Mouse (Mus musculus) lung, postnatal 10 days (tissue): ENCODE data around the gene Kcnk18.

Experiments used
- DNase-seq: peaks from one replicate; pipeline ENCODE4 v3.0.0; 2021

The Kcnk18 gene

DNA sequence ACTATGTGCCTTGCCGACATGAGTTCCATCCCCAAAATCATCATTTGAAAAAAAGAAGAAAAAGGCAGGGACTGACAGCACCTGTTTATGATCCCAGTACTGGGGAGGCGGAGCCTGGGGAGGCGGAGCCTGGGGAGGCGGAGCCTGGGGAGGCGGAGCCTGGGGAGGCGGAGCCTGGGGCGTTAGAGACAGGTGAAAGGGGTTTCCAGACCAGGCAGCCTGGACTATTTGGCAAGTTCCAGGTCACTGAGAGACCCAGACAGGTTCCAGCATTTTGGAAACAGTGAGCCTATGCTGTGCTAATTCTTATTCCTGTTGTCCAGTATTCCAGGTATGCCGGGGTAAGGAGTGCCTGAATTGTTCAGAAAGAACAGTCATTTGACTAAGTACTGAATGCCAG, at the start of gene Kcnk18:
Gene Kcnk18 (plus strand): TSS at position 224 of the 400 bp plus-strand sequence.
- DNase-seq = no peak

DNA sequence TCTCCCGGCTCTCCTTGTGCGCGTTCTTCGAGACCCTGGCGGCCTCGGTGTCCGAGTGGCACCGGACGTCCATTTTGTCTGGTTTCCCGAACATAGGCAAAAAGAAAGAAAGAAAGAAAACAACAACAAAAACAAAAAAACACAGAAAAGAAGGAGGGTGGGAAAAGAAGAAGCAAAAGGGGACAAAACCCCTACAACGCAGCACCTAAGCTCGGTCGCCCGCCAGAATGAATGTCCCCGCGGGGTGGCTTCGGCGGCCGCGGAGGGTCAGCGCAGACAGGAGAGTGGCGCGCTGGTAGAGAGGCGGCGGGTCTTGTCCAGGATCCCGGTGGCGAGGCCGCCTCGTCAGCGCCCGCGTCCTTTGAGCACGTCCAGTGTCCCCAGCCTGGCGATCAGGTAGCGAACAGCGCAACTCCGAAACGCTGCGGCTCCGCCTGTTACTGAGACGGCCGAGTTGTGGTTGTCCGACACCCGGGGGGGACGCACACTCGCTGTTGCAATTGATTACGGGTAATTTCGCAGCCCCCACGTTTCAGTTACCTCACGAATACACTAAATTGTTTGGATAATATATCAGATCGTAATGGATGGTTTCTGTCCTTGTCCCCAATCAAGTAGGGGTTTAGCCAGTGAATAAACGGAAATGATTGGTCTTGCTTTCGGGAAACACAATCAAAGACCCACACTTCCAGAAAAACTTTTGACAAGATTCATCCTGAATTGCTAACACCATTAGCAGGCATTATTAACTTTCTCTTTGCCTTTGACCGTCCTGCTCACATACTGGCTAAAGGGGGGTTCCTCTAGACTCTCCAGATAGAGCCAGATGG, 48.9 kb upstream of the Kcnk18 start, which contains the start of gene Vax1:
Gene Vax1 (minus strand): TSS at position 121 of the 830 bp plus-strand sequence.
- no peak for DNase-seq

DNA sequence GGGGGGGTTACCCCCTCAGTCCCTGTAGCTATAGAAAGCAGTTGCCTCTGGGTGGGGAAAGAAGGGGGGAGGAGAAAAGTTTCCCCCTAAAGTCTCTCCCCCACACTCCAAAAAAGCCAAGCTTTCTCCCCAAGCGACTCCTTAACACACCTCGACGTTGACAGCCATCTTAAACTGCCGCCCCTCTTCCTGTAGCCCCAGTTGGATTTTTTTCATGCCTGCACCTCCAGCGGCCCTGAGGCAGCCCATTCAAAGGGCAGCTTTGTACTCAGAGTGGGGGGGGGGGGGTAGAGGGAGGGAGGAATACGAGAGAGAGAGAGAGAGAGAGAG, 48.3 kb upstream of the Kcnk18 start:
- DNase-seq = no peak

DNA sequence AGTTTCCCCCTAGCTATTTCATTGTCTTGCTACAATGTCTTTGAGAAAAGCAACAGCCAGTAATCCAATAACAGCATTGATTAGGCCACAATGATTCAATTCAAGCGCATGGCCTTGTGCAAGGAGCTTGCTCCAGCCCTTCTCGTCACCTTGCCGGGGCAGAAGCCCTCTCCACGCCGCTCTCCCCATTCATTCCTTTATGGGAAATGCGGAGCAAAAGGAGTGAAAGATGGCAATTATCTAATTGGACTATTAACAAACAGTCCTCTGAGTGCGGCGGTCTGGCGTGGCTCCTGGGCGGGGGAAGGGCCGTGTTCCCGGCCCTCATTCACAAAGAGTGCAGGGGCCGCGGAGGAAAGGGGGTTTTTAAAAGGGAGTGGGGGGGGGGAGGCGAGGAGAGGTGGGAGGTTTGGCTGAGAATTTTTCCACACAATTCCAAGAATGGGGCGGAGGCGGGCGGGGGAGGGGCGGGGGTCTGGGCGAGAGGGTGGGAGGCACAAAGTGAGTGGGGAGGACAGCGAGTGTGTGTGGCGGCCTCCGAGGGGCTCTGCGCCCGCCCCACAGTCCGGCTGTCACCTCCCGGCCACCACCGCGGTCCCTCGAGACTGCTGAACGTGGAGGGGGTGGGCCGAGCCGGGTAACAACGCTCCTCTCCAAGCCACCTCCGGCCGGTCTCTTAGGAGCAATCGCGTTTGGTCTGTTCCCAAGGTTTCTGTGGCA, 47.7 kb upstream of the Kcnk18 start:
- no peak for DNase-seq

DNA sequence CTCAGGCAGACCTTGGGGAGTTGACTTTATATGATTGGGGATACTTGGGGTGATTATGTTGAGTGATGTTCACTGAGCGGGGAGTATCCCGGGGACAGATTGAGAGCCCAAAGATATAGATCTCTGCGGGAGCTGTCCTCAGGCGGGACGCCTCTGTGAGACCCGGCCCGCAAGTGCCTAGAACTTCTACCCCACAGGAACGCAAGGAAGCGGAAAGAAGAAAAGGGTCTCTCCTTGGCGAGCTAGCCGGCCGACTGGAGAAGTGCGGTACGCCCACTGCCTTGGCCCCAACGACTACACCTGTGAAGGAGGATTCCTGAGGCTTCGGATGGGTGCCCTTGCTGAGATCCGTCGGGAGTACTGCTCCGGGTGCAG, 47.2 kb upstream of the Kcnk18 start:
- DNase-seq = no peak

DNA sequence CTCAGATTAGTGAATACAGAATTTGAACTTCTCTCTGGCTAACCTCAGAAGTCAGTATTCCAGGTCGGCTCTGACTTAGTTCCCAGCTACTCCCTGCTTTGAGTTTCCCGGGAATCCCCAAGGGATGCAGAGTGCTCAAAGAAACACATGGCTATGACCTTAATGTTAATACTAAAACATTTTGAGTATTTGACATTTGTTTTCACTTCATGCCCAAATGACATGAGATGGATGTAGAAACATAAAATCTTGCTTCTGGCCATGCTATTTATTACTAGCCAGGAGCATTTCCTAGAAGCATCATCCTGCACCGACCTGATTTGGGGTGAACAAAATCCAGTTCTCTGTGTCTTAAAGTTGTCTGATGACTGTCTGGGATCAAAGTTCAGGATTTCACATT, 46.2 kb upstream of the Kcnk18 start:
- no peak for DNase-seq

DNA sequence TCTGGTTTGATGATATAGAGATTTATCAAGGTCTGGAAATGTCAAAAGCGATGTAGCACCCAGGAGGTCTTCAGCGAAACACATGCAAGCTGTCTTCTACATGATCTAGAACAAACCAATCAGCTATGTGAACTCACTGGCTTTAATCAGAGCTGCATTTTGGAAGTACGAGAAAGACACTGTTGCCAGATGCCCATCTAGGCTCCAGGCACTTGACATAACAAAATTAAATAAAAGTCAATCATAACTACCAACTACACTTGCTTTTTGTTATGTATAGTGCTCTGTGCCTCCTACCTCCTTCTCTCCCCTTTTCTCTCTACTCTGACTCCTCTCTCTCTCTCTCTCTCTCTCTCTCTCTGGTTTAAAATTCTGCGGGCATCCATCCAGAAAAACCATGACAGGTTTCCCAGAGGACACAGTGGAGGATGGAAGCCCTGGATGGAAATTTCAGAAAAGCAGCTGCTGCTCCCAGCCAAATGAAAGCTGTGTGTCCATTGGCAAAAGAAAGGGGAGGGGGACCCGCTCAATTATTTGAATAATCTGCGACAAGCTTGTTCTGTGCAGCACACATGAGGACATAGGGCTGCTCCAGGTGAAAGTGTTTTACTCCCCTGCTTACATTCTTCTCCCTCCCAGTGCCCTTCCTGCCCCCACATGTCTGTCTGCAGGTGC, 45.5 kb upstream of the Kcnk18 start:
- no peak for DNase-seq

DNA sequence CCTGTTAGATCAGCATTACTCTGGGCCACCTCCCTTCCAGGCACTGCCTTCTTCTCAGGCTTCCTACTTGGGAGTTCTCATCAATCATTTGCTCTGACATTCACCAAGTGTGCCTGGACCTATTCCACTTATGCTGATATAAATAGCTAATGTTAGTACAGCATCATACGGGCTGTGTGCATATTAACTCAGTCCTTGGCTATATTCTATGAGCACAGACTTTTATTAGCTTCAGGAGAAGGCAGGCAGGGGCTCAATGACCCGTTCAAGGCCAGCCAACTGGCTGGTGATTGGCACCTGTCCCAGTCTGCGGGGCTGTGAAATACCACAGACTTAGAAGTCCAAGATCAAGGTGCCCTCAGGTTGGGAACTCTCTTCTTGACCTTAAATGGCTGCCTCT, 35.0 kb upstream of the Kcnk18 start:
- no peak for DNase-seq

DNA sequence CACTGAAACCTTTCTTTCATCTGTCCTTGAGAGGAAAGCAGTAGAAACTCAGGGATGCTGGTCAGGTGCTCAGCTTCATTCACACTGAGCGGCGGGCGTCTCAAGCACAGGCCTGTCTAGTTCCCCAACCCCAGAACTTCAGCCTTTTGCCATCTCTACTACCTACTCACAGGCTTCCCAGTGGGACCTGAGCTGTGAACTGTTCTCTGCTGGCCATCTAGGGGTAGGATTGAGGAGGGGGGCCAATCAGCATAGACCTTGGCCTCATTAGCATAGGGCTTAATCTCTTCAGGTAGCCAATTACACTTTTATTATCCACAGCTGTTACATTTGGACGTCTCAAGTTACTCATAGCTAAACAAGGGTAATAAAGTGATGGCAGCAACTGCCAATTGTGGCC, 30.0 kb upstream of the Kcnk18 start:
- no peak for DNase-seq

DNA sequence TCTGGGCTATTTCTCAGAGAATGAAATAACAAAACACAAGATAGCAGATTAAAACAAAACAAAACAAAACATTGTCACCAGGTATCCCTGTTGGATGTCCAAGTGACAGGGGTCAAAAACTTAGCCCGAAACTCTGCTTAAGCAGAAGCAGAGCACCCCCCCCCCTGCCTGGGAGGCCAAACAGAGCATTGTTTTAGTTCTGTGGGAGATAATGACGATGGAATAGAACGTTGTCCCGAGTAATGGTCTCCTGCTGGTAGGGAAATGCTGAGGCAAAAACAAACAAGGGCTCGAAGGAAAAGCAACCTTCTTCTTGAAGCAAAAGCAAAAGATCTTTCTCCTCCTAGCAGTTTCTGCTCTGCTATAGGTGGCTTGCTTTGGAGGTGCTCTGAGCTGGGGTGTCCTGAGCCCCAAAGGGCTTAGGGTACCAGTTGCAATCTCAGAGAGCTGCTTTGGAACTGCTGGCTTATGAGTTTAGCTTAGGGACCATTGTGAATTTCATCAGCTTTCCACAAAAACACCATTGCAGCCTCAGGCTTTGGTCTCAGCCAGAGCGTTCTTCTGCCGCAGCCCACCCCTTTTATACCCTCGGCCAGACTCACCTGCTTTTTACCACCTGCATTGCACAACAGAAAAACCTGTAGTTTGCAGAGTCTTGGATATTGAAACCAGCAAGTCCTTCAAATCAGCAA, 28.4 kb upstream of the Kcnk18 start:
- DNase-seq = no peak

DNA sequence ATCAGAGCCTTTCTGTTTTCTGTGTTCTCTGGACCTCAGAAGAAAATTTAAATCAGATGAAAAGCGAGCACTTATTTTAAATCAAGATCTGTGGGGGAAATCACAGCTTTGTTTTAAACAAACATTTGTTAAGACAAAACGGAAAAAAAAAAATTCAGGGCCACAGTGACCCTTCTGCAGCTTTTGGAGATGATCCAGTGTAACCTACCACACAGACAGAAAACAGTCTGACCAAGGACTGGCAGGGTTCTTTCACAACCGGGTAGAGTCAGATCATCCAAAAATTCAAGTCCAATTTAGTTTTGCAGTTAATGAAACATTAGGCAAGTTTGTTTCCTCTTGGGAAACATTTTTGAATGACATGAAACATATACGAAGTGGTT, 27.9 kb upstream of the Kcnk18 start:
- DNase-seq = no peak

DNA sequence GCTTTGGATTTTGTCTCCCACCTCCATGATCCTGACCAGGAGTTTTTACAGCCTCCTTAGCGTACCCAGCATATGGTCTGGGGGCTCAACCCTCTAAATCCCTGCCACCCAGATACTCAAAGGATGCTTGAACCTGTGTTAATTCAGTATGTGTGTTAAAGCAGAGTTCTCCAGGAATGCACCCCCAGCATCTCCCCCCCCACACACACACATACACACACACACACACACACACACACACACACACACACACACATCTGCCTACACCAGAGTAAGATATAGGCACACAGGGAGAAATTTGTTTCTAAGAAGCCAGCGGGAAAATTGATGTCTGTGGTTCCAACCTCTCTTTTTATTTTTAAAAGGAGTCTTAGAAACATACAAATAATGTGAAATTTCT, 26.5 kb upstream of the Kcnk18 start:
- no peak for DNase-seq

DNA sequence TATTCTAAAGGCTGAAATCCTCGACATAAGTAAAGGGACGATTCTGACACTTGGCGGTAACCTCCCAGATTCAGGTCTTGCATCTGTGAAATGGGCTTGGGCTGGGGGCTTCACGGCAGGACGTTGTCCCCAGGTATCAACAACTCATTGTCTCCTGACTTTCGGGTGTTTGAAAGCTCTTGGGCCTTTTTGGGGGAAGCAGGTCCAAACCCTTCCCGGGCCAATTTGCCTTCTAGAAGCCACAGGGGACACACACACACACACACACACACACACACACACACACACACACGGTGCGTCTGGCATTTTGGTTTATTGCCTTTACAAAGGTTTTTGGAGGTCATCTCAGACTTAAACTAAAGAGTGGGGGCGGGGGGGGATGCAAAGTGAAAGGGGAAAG, 25.6 kb upstream of the Kcnk18 start:
- DNase-seq = no peak

DNA sequence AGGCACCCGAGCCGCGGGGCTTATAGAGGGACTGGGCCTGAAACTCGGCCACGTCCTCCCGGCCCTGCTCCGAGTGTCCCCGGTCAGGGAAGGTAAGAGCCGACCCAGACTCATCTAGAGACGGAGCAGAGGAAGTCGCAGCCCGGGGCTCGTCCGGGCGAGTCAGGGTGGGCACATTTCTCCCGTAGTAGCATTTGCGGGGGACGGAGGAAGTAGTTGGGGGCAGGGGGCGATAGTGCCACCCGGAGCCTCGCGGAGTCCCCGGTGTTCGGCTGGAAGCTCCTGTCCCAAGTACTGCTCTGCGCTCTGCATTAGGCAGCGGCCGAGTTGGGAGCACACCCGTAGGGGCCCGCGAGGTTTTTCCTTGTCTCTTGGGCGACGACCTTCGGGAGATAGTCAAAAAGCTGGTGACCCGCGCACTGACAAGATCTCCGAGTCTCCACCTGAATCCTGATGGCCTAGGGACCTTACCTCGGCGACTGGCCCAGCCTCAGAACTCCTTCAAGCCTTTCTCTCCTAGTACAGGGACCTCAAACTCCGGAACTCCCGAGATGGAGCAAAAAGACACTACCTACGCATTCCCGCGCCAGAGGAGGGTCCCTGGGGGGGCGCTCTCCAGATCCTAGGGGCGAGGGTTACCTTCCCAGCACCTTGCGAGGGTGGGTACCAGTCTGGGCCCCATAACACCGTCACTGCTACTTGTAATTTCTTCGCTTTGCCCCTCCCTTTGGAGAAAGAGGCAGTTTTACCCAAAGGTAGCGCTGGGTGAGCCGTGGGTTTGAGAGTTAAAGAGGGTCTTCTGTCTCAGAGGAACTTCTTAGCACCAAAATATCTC, 24.8 kb upstream of the Kcnk18 start:
- no peak for DNase-seq

DNA sequence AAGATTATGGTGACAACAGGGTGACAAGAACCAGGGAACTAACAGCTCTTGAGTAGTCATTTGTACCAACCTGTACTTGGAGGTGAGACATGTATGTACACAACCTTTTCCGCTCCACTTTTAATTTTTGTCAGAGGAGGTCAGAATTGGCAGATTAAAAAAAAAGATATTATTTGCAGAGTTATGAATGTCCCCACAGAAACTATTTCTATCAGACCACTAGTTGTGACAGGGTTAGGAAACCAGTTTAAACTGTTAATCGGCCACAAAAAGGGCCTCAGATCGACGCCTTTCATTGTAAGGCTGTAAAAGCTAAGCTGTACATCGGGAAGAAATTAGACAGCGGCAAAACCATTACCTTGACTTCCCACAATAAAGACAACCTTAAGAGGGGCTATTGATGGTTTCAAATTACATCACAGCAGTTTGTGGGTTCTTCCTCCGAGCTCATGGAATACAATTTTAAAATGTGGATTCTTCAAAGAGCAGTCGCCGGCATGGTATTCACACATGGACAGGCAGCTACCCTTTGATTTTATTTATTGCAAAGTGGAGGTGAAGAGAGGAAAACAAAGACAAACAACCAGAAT, 23.7 kb upstream of the Kcnk18 start:
- no peak for DNase-seq

DNA sequence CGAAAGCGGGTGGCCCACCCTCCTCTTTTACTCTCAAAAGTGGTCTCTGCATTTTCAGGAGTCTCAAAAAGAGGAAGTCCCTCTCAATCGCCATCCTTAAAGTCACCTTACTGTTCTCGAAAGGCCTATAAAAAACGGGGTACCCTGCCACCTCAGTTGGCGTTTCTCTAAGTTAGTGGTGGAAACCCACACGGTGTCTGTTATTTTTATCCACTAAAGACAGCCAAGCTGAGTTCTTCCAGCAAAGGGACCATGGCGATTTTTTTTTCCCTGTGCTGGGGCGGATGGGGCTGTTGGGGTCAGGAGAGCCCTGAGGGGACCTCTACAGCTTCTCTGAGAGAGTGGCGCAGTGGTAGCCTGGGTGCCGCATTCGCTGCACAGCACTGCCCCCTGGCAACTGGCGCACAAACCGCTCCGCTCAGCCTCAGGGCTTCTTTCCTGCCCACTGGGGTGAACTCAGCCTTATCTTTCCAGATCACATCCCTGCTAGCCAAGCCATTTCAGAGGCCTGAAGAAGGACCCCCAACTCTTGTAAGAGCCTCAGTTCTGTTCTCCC, 22.8 kb upstream of the Kcnk18 start:
- DNase-seq = peak; percentile 58

DNA sequence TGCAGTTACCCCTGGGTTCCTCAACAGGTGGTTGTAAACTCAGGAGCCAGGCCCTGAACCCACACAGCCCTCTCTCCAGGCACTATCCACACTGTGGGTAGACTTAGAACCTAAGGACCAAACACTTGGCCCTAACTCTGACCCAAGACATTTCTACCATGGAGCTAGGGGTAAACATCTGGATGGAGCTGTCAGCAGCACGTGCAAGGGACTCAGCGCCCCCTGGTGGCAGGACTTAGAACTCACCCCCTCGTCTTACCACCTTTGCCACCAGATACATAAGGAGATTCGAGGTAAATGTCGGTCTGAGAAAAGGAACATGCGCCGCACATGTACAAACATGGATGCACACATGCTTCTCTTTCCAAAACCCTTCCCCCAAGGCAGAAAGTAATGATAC, 20.9 kb upstream of the Kcnk18 start:
- DNase-seq = peak; percentile 69

DNA sequence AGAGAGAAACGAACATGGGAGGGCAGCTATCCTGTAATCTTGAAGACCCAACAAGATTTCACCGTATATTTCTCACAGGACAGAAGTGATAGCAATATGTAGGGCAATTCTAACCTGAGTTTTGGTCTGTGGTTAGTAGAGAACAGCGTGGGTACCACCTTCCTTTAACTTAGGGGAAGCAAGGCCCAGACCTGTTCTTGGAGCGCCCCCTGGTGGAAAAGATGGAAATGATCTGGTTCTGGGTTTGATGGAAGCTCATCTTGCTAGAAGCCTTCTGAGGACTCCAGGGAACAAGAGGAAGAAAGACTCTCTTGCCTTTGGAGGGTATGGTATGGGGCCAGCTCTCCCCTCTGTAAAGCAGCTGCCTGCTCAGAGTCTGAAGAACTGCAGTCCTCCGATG, 10.5 kb upstream of the Kcnk18 start:
- peak; percentile 68 for DNase-seq

DNA sequence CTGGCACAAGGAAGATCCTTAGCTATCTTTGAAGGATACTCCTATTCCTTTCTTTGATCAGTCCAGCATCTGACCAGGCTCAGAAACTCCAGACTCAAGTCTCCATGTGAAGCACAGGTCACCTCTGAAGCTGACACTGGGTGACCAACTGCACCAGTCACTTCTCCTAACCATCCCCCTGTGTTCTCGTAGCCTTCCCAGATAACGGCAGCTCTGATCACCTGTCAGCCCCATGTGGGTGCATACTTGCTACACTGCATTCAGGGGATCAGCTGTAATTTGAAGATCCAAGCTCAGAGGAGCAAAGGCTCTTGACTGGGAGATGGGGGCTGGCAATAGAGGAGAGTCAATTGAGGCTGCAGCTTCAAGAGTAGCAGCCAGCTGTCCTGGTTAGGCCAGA, 10.0 kb upstream of the Kcnk18 start:
- no peak for DNase-seq

DNA sequence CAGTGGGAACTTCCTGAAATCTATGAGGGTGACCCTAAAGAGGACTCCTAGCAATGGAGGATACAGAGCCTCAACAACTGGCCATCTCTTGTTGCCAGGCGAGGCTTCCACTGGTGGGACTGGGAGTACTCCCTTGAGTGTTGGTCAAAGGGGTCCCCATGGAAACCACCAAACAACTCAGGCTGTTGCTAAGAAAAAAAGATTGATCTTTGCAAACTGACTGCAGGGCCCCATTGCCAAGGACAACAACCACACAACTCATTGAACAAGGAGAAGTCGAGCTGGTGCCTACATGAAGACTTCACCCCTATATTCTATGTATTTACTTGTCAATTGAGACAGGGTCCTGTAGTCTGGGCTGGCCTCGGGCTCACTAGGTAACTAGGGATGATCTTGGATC, 2.1 kb upstream of the Kcnk18 start:
- DNase-seq = no peak

DNA sequence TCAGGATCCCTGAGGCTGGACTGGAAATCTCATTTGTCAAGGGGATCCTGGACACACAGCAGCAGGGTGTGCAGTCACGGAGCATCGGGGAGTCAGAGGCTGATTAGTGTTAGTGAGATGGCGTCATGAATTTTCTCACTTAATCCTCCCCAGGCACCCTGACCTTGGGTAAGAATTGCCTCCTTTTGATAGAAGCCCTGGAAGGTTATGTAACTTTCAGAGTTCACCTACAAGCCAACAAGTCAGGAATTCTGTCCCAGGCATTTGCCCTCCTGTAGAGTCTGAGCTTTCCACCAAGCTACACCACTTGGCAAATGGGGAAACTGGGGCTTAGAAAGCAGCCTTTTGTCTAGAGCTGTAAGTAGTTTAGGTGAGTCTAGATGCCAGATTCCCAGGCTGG, 2.1 kb downstream of the Kcnk18 start:
- DNase-seq = no peak

DNA sequence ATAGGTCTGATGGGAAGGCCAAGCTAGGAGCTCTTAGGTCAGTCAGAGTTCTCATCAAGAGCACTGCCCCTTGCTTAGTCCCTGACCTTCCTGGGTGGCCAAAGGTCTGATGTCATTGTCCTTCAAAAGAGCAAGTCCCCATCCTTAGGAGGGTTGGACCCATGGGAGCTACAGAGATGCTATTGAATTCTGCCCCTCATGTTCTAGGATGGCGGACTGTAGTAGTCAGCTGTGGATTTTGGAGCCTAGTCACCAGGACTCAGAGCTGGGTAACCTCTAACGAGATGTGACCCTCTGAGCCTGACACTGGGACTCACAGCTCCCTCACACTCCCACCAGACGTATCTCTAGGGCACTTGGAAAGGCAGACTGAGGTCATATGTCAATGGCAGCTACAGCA, 9.4 kb downstream of the Kcnk18 start:
- no peak for DNase-seq
